8 mouse cellular contexts compared by ENCODE assay signal in genomic region chr19:8966198-8966589, GRCm38 (mm10). TPM values are rescaled to one million over a fixed set of nuclear protein-coding genes. Genes with fewer than 3 reads are reported as not detected.
DNase-seq lines count a peak whose midpoint lies in the region; ATAC-seq and TF ChIP-seq lines count a peak whose summit lies in the region.

No protein-coding gene starts in this region.

- H3K9ac ChIP-seq in embryonic facial prominence, embryonic 15.5 days = peak overlapping the region; percentile 65
- H3K9ac ChIP-seq in neural tube, embryonic 14.5 days (replicated peaks; ENCODE audit: low read depth, low read length) = peak overlapping the region; percentile 52

- peak overlapping the region; percentile 91 for H3K27ac ChIP-seq in left cerebral cortex, adult 2 months
- H3K27ac ChIP-seq in embryonic facial prominence, embryonic 15.5 days (replicated peaks) = peak overlapping the region; percentile 98
- H3K27ac ChIP-seq in limb, embryonic 10.5 days = peak overlapping the region; percentile 88
- peak overlapping the region; percentile 83 for H3K27ac ChIP-seq in neural tube, embryonic 14.5 days (ENCODE audit: low read depth, low read length)

- WGBS in embryonic facial prominence, embryonic 15.5 days = 26% methylated on average over 5 of the region's 5 CpGs
- WGBS in limb, embryonic 10.5 days = 49% methylated on average over 5 of the region's 5 CpGs
- 47% methylated on average over 5 of the region's 5 CpGs for WGBS in neural tube, embryonic 14.5 days

- ATAC-seq in embryonic facial prominence, embryonic 15.5 days (ENCODE audit: insufficient number of reproducible peaks, low FRiP score, low TSS enrichment, low read depth) = no peak
- ATAC-seq in neural tube, embryonic 14.5 days (ENCODE audit: low read depth) = no peak

- intact Hi-C loops in left cerebral cortex, adult 2 months (cut with DNase I) = loop anchor here (1.0 kb wide), 1 partner anchor 13 kb away; the partner anchor contains the start of gene Tut1

- TF ChIP-seq CTCF in left cerebral cortex, adult 2 months (IDR thresholded peaks at IDR 0.05) = no peak

- H3K4me2 ChIP-seq in embryonic facial prominence, embryonic 15.5 days (replicated peaks) = peak overlapping the region; percentile 59
- H3K4me2 ChIP-seq in neural tube, embryonic 14.5 days (ENCODE audit: low read depth, low read length) = peak overlapping the region; percentile 57

- H3K27me3 ChIP-seq in embryonic facial prominence, embryonic 15.5 days = no peaks in the 10 kb centered on the region
- H3K27me3 ChIP-seq in limb, embryonic 10.5 days (ENCODE audit: low read depth, poor library complexity, severe bottlenecking) = no peaks in the 10 kb centered on the region
- H3K27me3 ChIP-seq in neural tube, embryonic 14.5 days (ENCODE audit: control insufficient read depth, insufficient read depth, low read length) = no peaks in the 10 kb centered on the region

- peaks cover 22% of the 10 kb centered on the region for H3K4me1 ChIP-seq in embryonic facial prominence, embryonic 15.5 days
- peaks cover 19% of the 10 kb centered on the region for H3K4me1 ChIP-seq in limb, embryonic 10.5 days
- peaks cover 5% of the 10 kb centered on the region for H3K4me1 ChIP-seq in neural tube, embryonic 14.5 days (ENCODE audit: control insufficient read depth, insufficient read depth, low read length)

- H3K9me3 ChIP-seq in embryonic facial prominence, embryonic 15.5 days (replicated peaks) = no peaks in the 10 kb centered on the region
- H3K9me3 ChIP-seq in limb, embryonic 10.5 days (replicated peaks) = no peaks in the 10 kb centered on the region
- H3K9me3 ChIP-seq in neural tube, embryonic 14.5 days (ENCODE audit: control insufficient read depth, low read length) = no peaks in the 10 kb centered on the region

- no peak for DNase-seq in left cerebral cortex, adult 2 months (ENCODE audit: extremely low spot score in 1 of 2, low spot score in 2 of 2)
- no peak for DNase-seq in left cerebral cortex, adult 11 months (ENCODE audit: low spot score)
- no peak for DNase-seq in limb, embryonic 10.5 days (ENCODE audit: low spot score)
- no peak for DNase-seq in left cerebral cortex, adult 9 months (ENCODE audit: low spot score in 2 of 2)
- DNase-seq in thymus, postnatal 10 days (ENCODE audit: low spot score in 2 of 2) = no peak
- DNase-seq in urinary bladder, postnatal 14 days (ENCODE audit: low spot score) = no peak

- H3K4me3 ChIP-seq in left cerebral cortex, adult 2 months = peak overlapping the region; percentile 80
- peak overlapping the region; percentile 79 for H3K4me3 ChIP-seq in embryonic facial prominence, embryonic 15.5 days (replicated peaks)
- H3K4me3 ChIP-seq in limb, embryonic 10.5 days = peak overlapping the region; percentile 73
- H3K4me3 ChIP-seq in neural tube, embryonic 14.5 days (ENCODE audit: low read depth, low read length) = peak overlapping the region; percentile 64

- peaks cover 71% of the 10 kb centered on the region for H3K36me3 ChIP-seq in embryonic facial prominence, embryonic 15.5 days
- H3K36me3 ChIP-seq in limb, embryonic 10.5 days = peaks cover 78% of the 10 kb centered on the region
- H3K36me3 ChIP-seq in neural tube, embryonic 14.5 days (ENCODE audit: control insufficient read depth, insufficient read depth, low read length) = peaks cover 43% of the 10 kb centered on the region

RNA-seq across cellular contexts. Expression of gene Eef1g, which starts 0.6 kb away (rescaled TPM):
- total RNA-seq in left cerebral cortex, adult 2 months (2021) = 100 to 1,000 TPM; 228 to 236 TPM
- polyA plus RNA-seq in embryonic facial prominence, embryonic 15.5 days (2015; fragmentation: Nextera tagmentation; extraction: Ambion mirVana) = 443 and 458 TPM in 2 replicates
- polyA plus RNA-seq in limb, embryonic 10.5 days (2016; fragmentation: Nextera tagmentation; extraction: Ambion mirVana) = 563 and 631 TPM in 2 replicates
- 297 and 333 TPM in 2 replicates for polyA plus RNA-seq in neural tube, embryonic 14.5 days (2014; fragmentation: Nextera tagmentation; extraction: Ambion mirVana)

RNA-seq across cellular contexts. Expression of gene Tut1, which starts 12.5 kb away (rescaled TPM):
- 10 to 100 TPM; 21.4 to 22.4 TPM for total RNA-seq in left cerebral cortex, adult 2 months (2021)
- polyA plus RNA-seq in embryonic facial prominence, embryonic 15.5 days (2015; fragmentation: Nextera tagmentation; extraction: Ambion mirVana) = 31.0 and 32.8 TPM in 2 replicates
- 49.6 and 49.7 TPM in 2 replicates for polyA plus RNA-seq in limb, embryonic 10.5 days (2016; fragmentation: Nextera tagmentation; extraction: Ambion mirVana)
- 20.4 and 25.3 TPM in 2 replicates for polyA plus RNA-seq in neural tube, embryonic 14.5 days (2014; fragmentation: Nextera tagmentation; extraction: Ambion mirVana)

RNA-seq across cellular contexts. Expression of gene Ahnak, which starts 22.9 kb away (rescaled TPM):
- 10 to 100 TPM; 22.5 to 32.2 TPM for total RNA-seq in left cerebral cortex, adult 2 months (2021)
- polyA plus RNA-seq in embryonic facial prominence, embryonic 15.5 days (2015; fragmentation: Nextera tagmentation; extraction: Ambion mirVana) = 71.9 and 92.4 TPM in 2 replicates
- 5.3 and 8.9 TPM in 2 replicates for polyA plus RNA-seq in limb, embryonic 10.5 days (2016; fragmentation: Nextera tagmentation; extraction: Ambion mirVana)
- 2.7 and 3.7 TPM in 2 replicates for polyA plus RNA-seq in neural tube, embryonic 14.5 days (2014; fragmentation: Nextera tagmentation; extraction: Ambion mirVana)

RNA-seq across cellular contexts. Expression of gene Mta2, which starts 24.5 kb away (rescaled TPM):
- 10 to 100 TPM; 55.5 to 55.6 TPM for total RNA-seq in left cerebral cortex, adult 2 months (2021)
- polyA plus RNA-seq in embryonic facial prominence, embryonic 15.5 days (2015; fragmentation: Nextera tagmentation; extraction: Ambion mirVana) = 155 and 156 TPM in 2 replicates
- polyA plus RNA-seq in limb, embryonic 10.5 days (2016; fragmentation: Nextera tagmentation; extraction: Ambion mirVana) = 229 and 233 TPM in 2 replicates
- 29.1 and 33.7 TPM in 2 replicates for polyA plus RNA-seq in neural tube, embryonic 14.5 days (2014; fragmentation: Nextera tagmentation; extraction: Ambion mirVana)

RNA-seq across cellular contexts. Expression of gene Eml3, which starts 36.8 kb away (rescaled TPM):
- total RNA-seq in left cerebral cortex, adult 2 months (2021) = 10 to 100 TPM; 11.0 to 13.7 TPM
- polyA plus RNA-seq in embryonic facial prominence, embryonic 15.5 days (2015; fragmentation: Nextera tagmentation; extraction: Ambion mirVana) = 41.3 and 43.1 TPM in 2 replicates
- polyA plus RNA-seq in limb, embryonic 10.5 days (2016; fragmentation: Nextera tagmentation; extraction: Ambion mirVana) = 37.1 and 37.5 TPM in 2 replicates
- 6.2 and 8.7 TPM in 2 replicates for polyA plus RNA-seq in neural tube, embryonic 14.5 days (2014; fragmentation: Nextera tagmentation; extraction: Ambion mirVana)
